Mouse (Mus musculus): ENCODE measurements at regions not wholly inside any gene's neighbourhood (a gene's known extent, or its start where the extent isn't known, plus 50 kb on each side); places are given as distances from the start of the nearest gene placed in this dataset.

DNA sequence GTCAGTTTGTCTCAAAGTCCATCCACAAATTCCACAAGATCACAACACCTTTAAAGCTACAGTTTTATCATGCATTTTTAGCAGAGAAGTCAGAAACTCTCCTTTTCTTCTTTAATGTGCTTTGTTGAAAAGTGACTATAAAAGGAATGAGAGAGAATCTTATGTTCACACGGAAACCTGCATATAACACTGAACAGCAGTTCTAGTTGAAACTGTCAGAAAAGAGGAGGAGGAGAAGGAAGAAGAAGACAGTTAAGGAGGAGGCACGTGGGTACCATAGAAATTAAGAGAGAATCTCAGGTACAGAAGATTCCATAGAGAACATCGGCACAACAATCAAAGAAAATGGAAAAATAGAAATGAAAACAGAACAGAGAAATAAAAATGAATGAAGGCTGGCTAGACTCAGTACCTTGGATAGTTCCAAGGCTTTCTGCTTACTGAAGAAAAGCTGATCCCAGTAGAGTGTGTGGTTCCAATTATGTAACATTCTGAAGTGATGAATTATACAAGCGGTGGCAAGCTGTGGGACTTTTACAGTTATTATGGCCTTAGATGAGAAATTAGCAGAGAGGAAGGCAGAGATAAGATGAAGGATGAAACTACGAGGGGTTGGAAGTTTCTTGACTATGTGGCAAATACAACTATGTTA lies 144.0 kb upstream of the Aco1 start:
- no peak for TF ChIP-seq CTCF (IDR thresholded peaks at IDR 0.05; ENCODE audit: insufficient read depth, low read length)
- no peak for TF ChIP-seq POLR2A (IDR thresholded peaks at IDR 0.05; ENCODE audit: borderline replicate concordance, extremely low read depth, low read depth, low read length)
